Mouse (Mus musculus) layer of hippocampus, postnatal 10 days (tissue): ENCODE measurements around the gene Hcn3. TPM values are rescaled to one million over a fixed set of nuclear protein-coding genes. Genes with fewer than 3 reads are reported as not detected.

ENCODE experiments used
- DNase-seq, 2 experiments: peaks; one replicate each; pipeline ENCODE4 v3.0.0; 2021; ENCODE audit warnings: low spot score in 2 of 2
- total RNA-seq, 2 experiments: library from RNA; stranded (reverse); gene quantifications; 2 replicates each; pipeline ENCODE4 v1.2.3; 2021

Hcn3 gene
- total RNA-seq, 2 experiments from 2014 or later: 30.9 to 35.1 TPM

GRCm38 (mm10) chr3:89101459-89101811, 58.6 kb downstream of the Hcn3 start:
- no peak for DNase-seq

GRCm38 (mm10) chr3:89100811-89101210, 59.2 kb downstream of the Hcn3 start, which contains the start of gene Gm43738:
Gene Gm43738, minus strand, starts transcription at chr3:89101099.
- peak in 1 of 2 experiments; percentile 49 for DNase-seq

Other genes with a start within 250 kb of the Hcn3 start
- 10 to 100 TPM; 31.1 to 32.9 TPM for gene Msto1, start 246.2 kb downstream of the Hcn3 start, total RNA-seq
- gene Ash1l, start 209.6 kb downstream of the Hcn3 start, total RNA-seq: 10 to 100 TPM; 61.2 to 61.5 TPM
- 100 to 1,000 TPM in 1 of 2 experiments, 10 to 100 TPM in 1; 100.0 to 115 TPM for gene Dap3, start 209.0 kb downstream of the Hcn3 start, total RNA-seq
- 100 to 1,000 TPM; 164 to 173 TPM for gene Rusc1, start 66.9 kb downstream of the Hcn3 start, total RNA-seq
- under 1 TPM in 1 of 2 experiments, not detected in 1; 0.18 TPM for gene Gm43738, start 59.1 kb downstream of the Hcn3 start, total RNA-seq
- 100 to 1,000 TPM; 159 to 162 TPM for gene Fdps, start 58.2 kb downstream of the Hcn3 start, total RNA-seq
- gene Pklr, start 24.1 kb downstream of the Hcn3 start, total RNA-seq: under 1 TPM; 0.22 to 0.48 TPM
- 10 to 100 TPM; 52.0 to 55.9 TPM for gene Clk2, start 4.6 kb upstream of the Hcn3 start, total RNA-seq
- gene Scamp3, start 17.3 kb upstream of the Hcn3 start, total RNA-seq: 10 to 100 TPM; 79.4 to 79.6 TPM
- gene Fam189b, start 22.9 kb upstream of the Hcn3 start, total RNA-seq: 10 to 100 TPM; 65.8 to 69.5 TPM
- 10 to 100 TPM; 57.9 to 58.7 TPM for gene Gba, start 42.7 kb upstream of the Hcn3 start, total RNA-seq
- 10 to 100 TPM; 45.2 to 48.4 TPM for gene Thbs3, start 55.0 kb upstream of the Hcn3 start, total RNA-seq
- gene Mtx1, start 66.9 kb upstream of the Hcn3 start, total RNA-seq: 100 to 1,000 TPM in 1 of 2 experiments, 10 to 100 TPM in 1; 92.8 to 109 TPM
- under 1 TPM; 0.66 to 0.89 TPM for gene Muc1, start 68.9 kb upstream of the Hcn3 start, total RNA-seq
- 10 to 100 TPM; 72.8 to 95.1 TPM for gene Krtcap2, start 85.8 kb upstream of the Hcn3 start, total RNA-seq
- gene Trim46, start 86.1 kb upstream of the Hcn3 start, total RNA-seq: 100 to 1,000 TPM; 101 to 112 TPM
- 10 to 100 TPM; 53.3 to 66.3 TPM for gene Dpm3, start 99.2 kb upstream of the Hcn3 start, total RNA-seq
- 10 to 100 TPM; 27.6 to 29.8 TPM for gene Slc50a1, start 110.4 kb upstream of the Hcn3 start, total RNA-seq
- gene Efna1, start 120.9 kb upstream of the Hcn3 start, total RNA-seq: 1 to 10 TPM; 6.4 to 7.2 TPM
- 10 to 100 TPM; 59.9 to 63.1 TPM for gene Efna3, start 162.8 kb upstream of the Hcn3 start, total RNA-seq
- gene Efna4, start 177.8 kb upstream of the Hcn3 start, total RNA-seq: 1 to 10 TPM; 2.7 to 3.4 TPM
- gene Adam15, start 189.8 kb upstream of the Hcn3 start, total RNA-seq: 100 to 1,000 TPM; 102 to 105 TPM
- gene Dcst2, start 201.8 kb upstream of the Hcn3 start, total RNA-seq: under 1 TPM; 0.51 to 0.71 TPM
- under 1 TPM in 1 of 2 experiments, not detected in 1; 0.59 TPM for gene Dcst1, start 205.1 kb upstream of the Hcn3 start, total RNA-seq
- 1 to 10 TPM; 6.6 to 8.7 TPM for gene Zbtb7b, start 234.6 kb upstream of the Hcn3 start, total RNA-seq
- 1 to 10 TPM in 1 of 2 experiments, not detected in 1; 3.5 TPM for gene Lenep, start 242.6 kb upstream of the Hcn3 start, total RNA-seq